Mouse (Mus musculus) forebrain, embryonic 15.5 days (tissue): ENCODE data around the gene Plaur. TPM values are rescaled to one million over a fixed set of nuclear protein-coding genes. Genes with fewer than 3 reads are reported as not detected.

Experiments
- ATAC-seq: fragments of 200-750 bp; cut with Nextera tagmentation; replicated peaks from 2 replicates; pipeline ENCODE4 v1.8.0; 2017; ENCODE audit warnings: mild to moderate bottlenecking, moderate TSS enrichment, moderate library complexity
- H3K27ac ChIP-seq: fragments of 300-500 bp; sonication (generic); replicated peaks from 2 replicates; pipeline ENCODE4 v1.5.1; 2015; ENCODE audit warnings: mild to moderate bottlenecking, inconsistent platforms
- H3K27me3 ChIP-seq: fragments of 300-500 bp; sonication (generic); 2 replicates; pipeline ENCODE4 v1.6.1; 2015; ENCODE audit warnings: inconsistent platforms
- H3K36me3 ChIP-seq: fragments of 300-500 bp; sonication (generic); 2 replicates; pipeline ENCODE4 v1.6.1; 2015; ENCODE audit warnings: mild to moderate bottlenecking, inconsistent platforms
- H3K4me1 ChIP-seq: fragments of 300-500 bp; sonication (generic); 2 replicates; pipeline ENCODE4 v1.6.1; 2015; ENCODE audit warnings: inconsistent platforms
- H3K4me2 ChIP-seq: fragments of 300-500 bp; sonication (generic); replicated peaks from 2 replicates; pipeline ENCODE4 v1.6.1; 2015; ENCODE audit warnings: mild to moderate bottlenecking, inconsistent platforms
- H3K4me3 ChIP-seq: fragments of 300-500 bp; sonication (generic); 2 replicates; pipeline ENCODE4 v1.5.1; 2015; ENCODE audit warnings: mild to moderate bottlenecking, inconsistent platforms
- H3K9ac ChIP-seq: fragments of 300-500 bp; sonication (generic); replicated peaks from 2 replicates; pipeline ENCODE4 v1.6.1; 2015; ENCODE audit warnings: mild to moderate bottlenecking, inconsistent platforms
- H3K9me3 ChIP-seq: fragments of 300-500 bp; sonication (generic); 2 replicates; pipeline ENCODE4 v1.6.1; 2016; ENCODE audit warnings: inconsistent platforms
- WGBS: fragments of 180-500 bp; shearing (Covaris S2); methylation state at CpG from one replicate; pipeline ENCODE4 v1.1.7; 2015; ENCODE audit warnings: mixed read lengths; 5-methylcytosine and 5-hydroxymethylcytosine counted together
- polyA plus RNA-seq: library from polyadenylated mRNA; unstranded; fragments of >200 nt; fragmentation: Nextera tagmentation; extraction: Ambion mirVana; gene quantifications from 2 replicates; pipeline ENCODE4 v1.2.1, GENCODE M21; 2015

Gene Plaur
- 1.3 and 1.6 TPM in 2 replicates for polyA plus RNA-seq

DNA sequence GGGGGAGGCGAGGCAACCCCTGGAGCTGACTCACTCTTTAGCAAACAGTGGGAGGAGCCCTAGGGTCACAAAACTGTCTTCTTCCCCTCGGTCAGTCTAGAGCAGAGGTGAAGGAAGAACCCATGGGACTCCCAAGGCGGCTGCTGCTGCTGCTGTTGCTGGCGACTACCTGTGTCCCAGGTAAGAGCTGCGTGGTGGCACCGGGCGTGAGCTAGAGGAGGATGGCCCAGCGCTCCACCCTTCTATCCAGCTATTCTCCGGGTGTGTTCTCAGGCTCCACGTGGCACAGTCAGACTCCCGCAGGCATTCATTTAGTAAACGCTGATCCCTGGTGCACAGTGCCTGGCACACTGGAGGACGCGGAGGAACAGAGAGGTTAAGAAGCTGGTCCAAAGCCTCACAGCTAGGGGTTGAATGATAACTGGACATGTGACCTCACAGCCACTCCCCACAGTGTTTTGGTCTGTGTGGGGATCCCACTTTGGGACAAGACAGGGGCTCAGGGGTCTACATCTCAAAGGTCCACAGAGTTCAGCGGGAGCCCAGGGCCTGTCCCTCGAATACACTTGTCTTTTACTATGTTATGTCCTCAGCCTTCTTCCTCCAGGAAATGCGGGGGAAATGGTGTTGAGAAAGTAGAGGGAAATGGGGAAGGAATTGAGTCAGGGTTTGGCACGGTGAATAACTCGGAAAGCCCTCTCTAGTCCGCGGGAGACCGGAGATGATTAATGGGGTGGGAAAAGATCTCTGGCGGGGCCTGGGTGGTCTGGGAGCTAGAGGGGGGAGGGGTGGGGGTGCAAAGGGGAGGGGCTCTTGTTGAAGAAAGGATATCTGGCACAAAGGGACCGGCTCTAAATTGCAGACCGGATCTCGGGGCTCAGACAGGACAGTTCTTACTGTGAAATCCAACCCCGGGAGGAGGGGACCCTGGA is at the start of gene Plaur:
TSS of gene Plaur (plus strand) at position 97 of the 932 bp plus-strand sequence.
- 9% methylated on average over 26 of the region's 27 CpGs for WGBS
- Histone ChIP-seq H3K27ac (no peak within 1 kb of the TSS), H3K4me1 (0 out of 2 replicates have a peak, but pooled peaks cover 3% of the 10 kb centered on the region), H3K9me3 (no peaks in the 10 kb centered on the region), H3K9ac (no peak within 1 kb of the TSS; the same call in 1 of the 2 replicates), H3K36me3 (no peaks in the 10 kb centered on the region), H3K27me3 (no peaks in the 10 kb centered on the region; the same call in 1 of the 2 replicates), H3K4me2 (peak within 1 kb of the TSS; percentile 19; the same call in 1 of the 2 replicates), H3K4me3 (no peak within 1 kb of the TSS)
- no peak for ATAC-seq

DNA sequence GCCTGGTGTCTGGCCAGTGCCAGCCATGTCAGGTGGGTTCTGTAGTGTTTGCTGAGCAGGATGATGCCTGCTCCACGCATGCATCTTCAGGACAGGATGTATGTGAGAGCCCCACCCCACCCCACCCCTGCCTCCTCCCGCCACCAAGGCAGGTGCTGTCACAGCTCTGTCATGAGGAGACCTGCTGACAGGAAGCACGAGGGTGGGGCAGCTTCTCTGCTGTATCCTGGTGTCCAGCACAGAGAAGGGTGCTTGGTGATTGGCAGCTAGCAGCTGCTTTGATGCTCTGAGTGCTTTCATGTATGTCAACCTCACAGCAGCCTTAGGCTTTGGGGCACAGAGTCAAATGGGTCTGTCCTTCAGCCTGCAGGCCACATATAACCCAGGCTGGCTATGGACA is 48.7 kb upstream of the Plaur start:
- WGBS, result 96% methylated on average over 3 of the region's 3 CpGs
- Histone ChIP-seq H3K27ac (no peak overlapping the region), H3K36me3 (peaks cover 3% of the 10 kb centered on the region; the same call in 1 of the 2 replicates), H3K4me3 (no peak overlapping the region), H3K4me2 (no peak overlapping the region), H3K27me3 (no peaks in the 10 kb centered on the region), H3K9ac (no peak overlapping the region), H3K9me3 (no peaks in the 10 kb centered on the region), H3K4me1 (no peaks in the 10 kb centered on the region)
- no peak for ATAC-seq

DNA sequence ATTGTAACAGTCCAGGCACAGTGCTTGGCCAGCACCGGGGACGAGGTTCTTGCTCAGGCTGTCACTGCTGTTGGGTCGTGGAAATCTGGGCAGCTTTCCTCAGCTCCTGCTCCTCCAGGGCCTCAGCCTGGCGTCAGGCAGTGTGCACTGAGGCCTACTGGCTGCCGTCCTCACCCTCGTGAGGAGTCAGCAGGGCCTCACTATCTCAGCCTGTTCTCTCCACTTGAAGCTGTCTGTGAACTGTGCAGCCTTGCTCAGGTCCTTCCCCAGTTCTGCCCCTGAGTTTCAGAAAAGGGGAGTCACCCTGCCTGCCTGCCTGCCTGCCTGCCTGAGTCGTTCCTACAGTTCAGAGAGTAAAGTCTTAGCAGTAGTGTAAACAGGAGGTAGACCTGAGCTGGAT is 47.0 kb upstream of the Plaur start:
- Histone ChIP-seq H3K27me3 (no peaks in the 10 kb centered on the region), H3K4me2 (no peak overlapping the region), H3K4me1 (0 out of 2 replicates have a peak, but pooled peaks cover 5% of the 10 kb centered on the region), H3K9me3 (no peaks in the 10 kb centered on the region), H3K36me3 (peaks cover 3% of the 10 kb centered on the region; the same call in 1 of the 2 replicates), H3K4me3 (no peak overlapping the region), H3K27ac (no peak overlapping the region), H3K9ac (no peak overlapping the region)
- ATAC-seq, result no peak
- 85% methylated on average over 7 of the region's 7 CpGs for WGBS

DNA sequence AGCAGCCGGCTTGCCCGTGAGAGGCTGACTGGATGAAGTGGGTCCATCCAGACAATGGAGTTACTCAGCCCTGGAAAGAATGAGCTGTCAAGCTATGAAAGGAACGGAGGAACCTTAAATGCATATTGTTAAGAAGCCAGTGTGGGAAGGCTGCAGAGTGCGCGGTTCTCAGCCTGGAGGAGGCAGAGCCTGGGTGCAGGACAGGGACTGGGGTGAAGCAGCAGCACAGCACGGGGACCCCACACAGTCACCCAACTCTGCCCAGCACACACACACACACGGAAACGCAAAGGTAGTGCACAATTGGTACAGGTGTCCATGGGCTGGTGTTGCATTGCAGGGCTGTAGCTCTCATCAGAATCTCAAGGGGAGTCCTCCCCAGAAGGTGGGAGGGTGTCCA is 42.7 kb upstream of the Plaur start:
- no peak for ATAC-seq
- peaks cover 3% of the 10 kb centered on the region for H3K36me3 ChIP-seq
- no peak overlapping the region for H3K4me2 ChIP-seq
- no peaks in the 10 kb centered on the region for H3K9me3 ChIP-seq
- H3K4me1 ChIP-seq, result 0 out of 2 replicates have a peak, but pooled peaks cover 5% of the 10 kb centered on the region
- H3K27me3 ChIP-seq, result no peaks in the 10 kb centered on the region
- WGBS, result 25% methylated on average over 8 of the region's 8 CpGs
- H3K9ac ChIP-seq, result no peak overlapping the region
- H3K4me3 ChIP-seq, result no peak overlapping the region
- H3K27ac ChIP-seq, result no peak overlapping the region

DNA sequence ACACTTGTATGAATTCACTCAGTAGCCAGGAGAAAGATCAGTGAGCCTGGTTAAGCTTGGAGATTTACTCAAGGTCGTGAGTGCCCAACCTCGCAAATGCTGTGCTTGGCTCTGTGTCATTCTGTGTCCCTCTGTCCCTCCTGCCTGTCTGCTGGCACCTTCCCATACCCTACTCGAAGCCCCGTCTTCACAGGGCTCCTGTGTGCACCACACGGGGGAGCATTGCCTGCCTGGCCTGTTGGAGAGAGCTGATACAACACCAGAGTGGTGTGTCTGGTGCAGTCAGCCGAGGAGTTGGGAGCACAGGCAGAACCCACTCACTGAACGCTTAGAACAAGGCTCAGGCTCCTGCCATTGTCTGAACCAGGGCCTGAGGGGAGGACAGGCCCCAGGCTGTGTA is 40.6 kb upstream of the Plaur start:
- H3K27ac ChIP-seq, result no peak overlapping the region
- peaks cover 3% of the 10 kb centered on the region for H3K36me3 ChIP-seq
- H3K4me2 ChIP-seq, result no peak overlapping the region
- H3K27me3 ChIP-seq, result no peaks in the 10 kb centered on the region
- no peak overlapping the region for H3K9ac ChIP-seq
- no peak overlapping the region for H3K4me3 ChIP-seq
- H3K4me1 ChIP-seq, result 0 out of 2 replicates have a peak, but pooled peaks cover 5% of the 10 kb centered on the region
- no peak for ATAC-seq
- H3K9me3 ChIP-seq, result no peaks in the 10 kb centered on the region
- 73% methylated on average over 7 of the region's 7 CpGs for WGBS

DNA sequence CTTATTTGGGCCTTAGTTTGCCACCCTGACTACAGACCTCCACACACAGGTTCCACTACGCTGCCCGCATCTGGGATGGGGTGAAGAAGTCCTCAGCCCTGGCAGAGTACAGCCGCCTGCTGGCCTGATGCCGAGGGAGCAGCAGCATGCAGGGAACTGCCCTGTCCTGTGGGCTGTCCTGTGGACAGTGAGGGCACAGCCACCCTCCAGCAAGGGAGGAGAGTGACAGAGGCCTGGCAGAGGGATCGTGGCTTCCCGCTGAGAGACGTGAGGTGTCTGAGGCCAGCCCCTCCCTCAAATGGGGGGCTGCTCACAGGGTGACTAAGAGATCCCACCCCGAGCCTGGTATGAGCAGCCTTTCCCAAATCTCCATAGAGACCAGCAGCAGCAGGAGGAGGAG is 40.0 kb upstream of the Plaur start:
- H3K36me3 ChIP-seq, result no peaks in the 10 kb centered on the region; the same call in none of the 2 replicates
- no peaks in the 10 kb centered on the region for H3K27me3 ChIP-seq
- no peak overlapping the region for H3K27ac ChIP-seq
- no peak overlapping the region for H3K4me2 ChIP-seq
- 77% methylated on average over 8 of the region's 8 CpGs for WGBS
- H3K9ac ChIP-seq, result no peak overlapping the region
- 0 out of 2 replicates have a peak, but pooled peaks cover 5% of the 10 kb centered on the region for H3K4me1 ChIP-seq
- no peak for ATAC-seq
- no peaks in the 10 kb centered on the region for H3K9me3 ChIP-seq
- no peak overlapping the region for H3K4me3 ChIP-seq

DNA sequence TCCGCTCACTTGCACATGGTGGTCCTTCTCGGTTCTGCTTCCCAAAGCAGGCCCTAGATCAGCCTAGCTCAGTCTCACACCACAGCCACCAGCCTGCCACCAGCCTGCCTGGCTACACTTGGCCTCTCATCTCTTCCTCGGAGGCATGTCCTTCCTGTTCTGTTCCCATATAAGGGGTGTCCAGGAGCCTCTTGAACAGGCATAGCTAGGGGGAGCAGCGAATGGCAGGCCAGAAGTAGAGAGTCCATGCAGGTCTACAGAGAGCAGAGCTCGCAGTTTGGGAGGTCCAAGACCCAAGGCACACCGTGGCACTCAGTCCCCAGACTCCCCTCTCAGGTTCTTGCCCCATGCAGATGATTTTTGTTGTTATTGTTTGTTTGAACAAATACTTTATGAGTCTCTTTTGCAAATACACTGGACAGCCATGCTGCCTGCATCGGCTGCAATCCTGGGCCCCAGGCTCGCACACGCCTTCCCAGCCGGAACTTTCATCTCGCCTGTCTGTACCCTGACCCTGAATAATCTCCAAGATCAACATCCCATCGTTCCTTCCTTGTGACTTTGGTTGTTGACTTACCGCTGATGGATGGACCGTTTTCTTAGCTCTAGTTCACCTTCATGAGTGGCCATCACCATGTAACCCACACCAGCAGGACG is 39.0 kb upstream of the Plaur start:
- 0 out of 2 replicates have a peak, but pooled peaks cover 5% of the 10 kb centered on the region for H3K4me1 ChIP-seq
- no peak for ATAC-seq
- H3K4me2 ChIP-seq, result no peak overlapping the region
- no peak overlapping the region for H3K9ac ChIP-seq
- no peak overlapping the region for H3K4me3 ChIP-seq
- no peak overlapping the region for H3K27ac ChIP-seq
- 94% methylated on average over 15 of the region's 15 CpGs for WGBS
- H3K36me3 ChIP-seq, result no peaks in the 10 kb centered on the region; the same call in none of the 2 replicates
- no peaks in the 10 kb centered on the region for H3K27me3 ChIP-seq
- H3K9me3 ChIP-seq, result no peaks in the 10 kb centered on the region

DNA sequence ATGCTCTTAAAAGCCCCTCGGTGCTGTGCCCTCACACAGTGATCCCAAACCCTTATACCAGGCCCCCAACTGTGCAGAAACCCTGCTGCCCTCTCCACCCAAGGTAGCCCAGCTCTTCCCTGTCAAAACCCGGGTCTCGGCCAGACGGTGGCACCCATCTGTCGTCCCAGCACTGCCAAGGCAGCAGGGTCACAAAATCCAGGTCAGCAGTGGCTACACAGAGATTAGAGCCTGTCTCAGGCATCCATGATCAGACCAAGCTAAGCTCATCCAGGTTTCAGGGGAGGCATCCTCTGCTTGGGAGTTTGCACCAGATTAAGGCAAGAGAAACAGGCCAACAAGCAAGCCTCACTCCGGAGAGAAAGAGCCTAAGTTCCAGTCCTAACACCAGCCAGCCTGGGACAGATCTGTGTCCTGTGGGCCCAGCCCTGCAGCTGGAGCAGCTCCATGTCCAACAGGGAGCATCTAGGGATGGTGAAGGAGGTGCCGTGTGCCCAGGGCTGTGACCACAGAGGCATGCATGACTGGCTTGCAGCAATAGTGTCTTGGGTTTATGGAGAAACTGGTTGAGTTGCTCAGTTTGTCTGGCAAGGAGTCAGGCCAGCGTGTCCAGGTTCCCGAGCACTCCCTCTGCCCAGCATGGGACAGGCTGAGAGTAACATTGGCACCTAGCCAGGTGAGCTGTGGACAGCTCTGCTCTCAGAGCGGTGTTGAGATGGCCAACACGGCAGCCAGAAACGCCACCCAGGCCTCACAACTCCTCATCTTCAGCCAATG is 38.1 kb upstream of the Plaur start:
- 78% methylated on average over 12 of the region's 12 CpGs for WGBS
- no peak overlapping the region for H3K4me2 ChIP-seq
- no peaks in the 10 kb centered on the region for H3K9me3 ChIP-seq
- 0 out of 2 replicates have a peak, but pooled peaks cover 6% of the 10 kb centered on the region for H3K4me1 ChIP-seq
- H3K27ac ChIP-seq, result no peak overlapping the region
- H3K27me3 ChIP-seq, result no peaks in the 10 kb centered on the region
- no peak overlapping the region for H3K4me3 ChIP-seq
- no peak overlapping the region for H3K9ac ChIP-seq
- H3K36me3 ChIP-seq, result no peaks in the 10 kb centered on the region; the same call in none of the 2 replicates
- no peak for ATAC-seq

DNA sequence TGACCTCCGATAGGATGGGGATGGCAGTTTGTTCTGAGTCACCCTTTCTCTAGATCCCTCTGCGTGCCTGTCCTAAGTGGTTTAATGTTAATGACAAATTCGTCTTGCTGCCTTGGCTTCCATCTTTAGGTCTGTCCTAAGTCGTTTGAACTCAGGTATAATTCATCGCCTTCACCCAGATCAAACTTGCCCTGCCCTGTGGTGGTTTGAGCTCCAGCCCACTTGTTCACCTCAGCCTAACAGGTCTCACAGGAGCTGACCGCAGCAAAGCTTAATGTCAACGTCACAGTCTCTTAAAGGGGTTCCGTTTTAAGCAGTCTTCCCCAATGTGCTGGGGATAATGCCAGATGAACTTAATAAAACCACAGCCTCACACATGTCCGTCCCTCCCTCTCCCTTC is 36.4 kb upstream of the Plaur start:
- no peak overlapping the region for H3K9ac ChIP-seq
- H3K4me2 ChIP-seq, result no peak overlapping the region
- ATAC-seq, result no peak
- no peaks in the 10 kb centered on the region for H3K27me3 ChIP-seq
- no peaks in the 10 kb centered on the region; the same call in none of the 2 replicates for H3K36me3 ChIP-seq
- peaks cover 12% of the 10 kb centered on the region for H3K4me1 ChIP-seq
- no peaks in the 10 kb centered on the region for H3K9me3 ChIP-seq
- H3K27ac ChIP-seq, result no peak overlapping the region
- 86% methylated on average over 9 of the region's 9 CpGs for WGBS
- no peak overlapping the region for H3K4me3 ChIP-seq

DNA sequence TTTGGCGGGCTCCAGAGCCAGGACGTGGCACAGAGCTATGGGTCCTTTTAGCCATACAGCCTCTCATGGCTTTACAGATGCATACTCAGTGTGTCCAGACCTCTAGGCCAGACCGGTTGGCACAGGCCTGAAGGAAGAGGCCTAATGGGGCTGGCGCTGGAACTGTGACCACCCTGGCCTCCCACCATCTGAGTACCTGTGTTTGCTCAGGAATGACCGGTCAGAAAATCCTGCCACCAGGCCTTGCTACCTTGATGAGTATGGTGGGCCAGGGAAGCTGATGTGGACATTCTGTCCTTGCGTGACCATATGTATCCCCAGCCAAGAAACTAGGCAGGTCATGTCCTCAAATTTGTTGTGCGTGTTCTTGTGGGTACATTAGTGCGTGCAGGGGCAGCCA is 35.1 kb upstream of the Plaur start:
- H3K4me1 ChIP-seq, result peaks cover 12% of the 10 kb centered on the region
- 96% methylated on average over 8 of the region's 8 CpGs for WGBS
- no peak overlapping the region for H3K4me2 ChIP-seq
- H3K9ac ChIP-seq, result no peak overlapping the region
- no peak for ATAC-seq
- H3K27ac ChIP-seq, result no peak overlapping the region
- H3K36me3 ChIP-seq, result no peaks in the 10 kb centered on the region; the same call in 1 of the 2 replicates
- no peaks in the 10 kb centered on the region for H3K9me3 ChIP-seq
- H3K4me3 ChIP-seq, result no peak overlapping the region
- H3K27me3 ChIP-seq, result no peaks in the 10 kb centered on the region

DNA sequence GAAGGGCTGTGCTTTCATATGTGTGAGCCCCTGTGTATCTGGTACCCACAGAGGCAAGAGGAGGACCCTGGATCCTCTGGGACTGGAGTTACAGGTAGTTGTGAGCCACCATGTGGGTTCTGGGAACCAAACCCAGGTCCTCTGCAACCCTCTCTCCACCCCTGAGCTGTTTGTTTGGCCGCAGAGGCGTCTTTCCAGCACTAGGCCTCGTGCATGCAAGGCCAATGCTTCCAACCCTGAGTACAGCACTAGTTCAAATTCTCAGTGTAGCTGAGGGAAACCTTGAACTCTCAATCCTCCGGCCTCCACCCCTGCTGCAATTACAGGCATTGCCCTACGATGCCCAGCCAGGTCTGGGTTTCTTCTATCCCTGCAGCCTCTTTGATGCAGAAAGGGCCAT is 33.6 kb upstream of the Plaur start:
- H3K4me2 ChIP-seq, result no peak overlapping the region
- H3K36me3 ChIP-seq, result no peaks in the 10 kb centered on the region
- ATAC-seq, result no peak
- 80% methylated on average over 5 of the region's 5 CpGs for WGBS
- H3K4me1 ChIP-seq, result peaks cover 12% of the 10 kb centered on the region
- H3K9me3 ChIP-seq, result no peaks in the 10 kb centered on the region
- H3K4me3 ChIP-seq, result no peak overlapping the region
- H3K27me3 ChIP-seq, result no peaks in the 10 kb centered on the region
- H3K9ac ChIP-seq, result no peak overlapping the region
- peak overlapping the region; percentile 81; the same call in 1 of the 2 replicates for H3K27ac ChIP-seq
